Mouse (Mus musculus): ENCODE measurements around the gene Zfp148.
"Not testable (repeated sequence)": the region's sequence is repeated elsewhere in the genome, so short reads cannot be mapped to it uniquely, and the experiment has no call there.

GRCm38 (mm10) chr16:33384057-33384456, 3.4 kb downstream of the Zfp148 start:
- TF ChIP-seq CTCF (IDR thresholded peaks at IDR 0.05; ENCODE audit: control insufficient read depth, insufficient read depth, low read length); POLR2A (IDR thresholded peaks at IDR 0.05; ENCODE audit: borderline replicate concordance, control insufficient read depth, low read depth, low read length): not testable (repeated sequence)
